ENCODE assay signal across 29 mouse cellular contexts in the genomic region with DNA sequence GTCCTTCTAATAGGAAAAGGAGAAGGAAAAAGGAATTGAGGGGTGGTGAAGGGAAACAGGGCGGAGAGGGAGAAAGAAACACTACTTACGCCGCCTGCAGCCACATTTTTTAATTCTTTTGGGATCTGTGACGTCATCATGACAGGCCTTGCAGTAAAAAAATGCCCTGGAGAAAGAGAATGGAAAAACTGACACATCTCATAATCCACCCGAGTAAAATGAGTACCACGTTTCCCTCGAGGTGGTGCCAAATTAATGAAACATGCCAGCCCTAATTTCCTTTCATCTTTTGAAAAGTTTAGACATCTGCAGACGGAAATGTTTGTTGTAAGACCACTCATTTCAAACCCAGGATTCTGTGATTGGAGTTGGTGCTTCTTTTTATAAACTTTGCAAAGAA.
DNase-seq lines count a peak whose midpoint lies in the region; ATAC-seq and TF ChIP-seq lines count a peak whose summit lies in the region.
"Had no signal": no experiment of that assay in that cellular context is flagged by ENCODE, and none has a peak within 500 bp of the region (broad histone marks: within the 10 kb centered on the region; RNA-seq: fewer than 3 reads in every experiment).

No protein-coding gene starts in this region.

- ATAC-seq in limb, embryonic 14.5 days (ENCODE audit: low FRiP score, low read depth), result no peak
- ATAC-seq: forebrain, embryonic 15.5 days; hindbrain, embryonic 16.5 days; midbrain, embryonic 15.5 days had no signal

- dilution Hi-C loops in CH12.LX (cut with MboI; ENCODE audit: extremely low pct_ligation_motif_present, extremely low pct_unique_long_range_greater_than_20kb, low sequenced_read_pairs), result no loop called here

- no peaks in the 10 kb centered on the region for H3K4me1 ChIP-seq in heart, embryonic 10.5 days
- 0 out of 4 replicates have a peak, but pooled peaks cover 0 to 2% of the 10 kb centered on the region in 2 experiments for H3K4me1 ChIP-seq in CH12.LX (ENCODE audit: control insufficient read depth in 1 of 2, insufficient read depth in 2 of 2)
- H3K4me1 ChIP-seq in limb, embryonic 14.5 days (ENCODE audit: control insufficient read depth, insufficient read depth, low read length), result peaks cover 16% of the 10 kb centered on the region; the same call in 1 of the 2 replicates
- H3K4me1 ChIP-seq: forebrain, embryonic 10.5 days; forebrain, embryonic 15.5 days; kidney, embryonic 15.5 days; midbrain, embryonic 15.5 days; neural tube, embryonic 15.5 days had no signal

- H3K9ac ChIP-seq in CH12.LX (ENCODE audit: insufficient read depth, low read depth), result no peak overlapping the region
- H3K9ac ChIP-seq in limb, embryonic 14.5 days (ENCODE audit: low read depth, low read length, severe bottlenecking), result no peak overlapping the region
- H3K9ac ChIP-seq: forebrain, embryonic 15.5 days; kidney, embryonic 15.5 days; liver, embryonic 14.5 days; midbrain, embryonic 15.5 days; neural tube, embryonic 15.5 days had no signal

- no peak for TF ChIP-seq EP300 in CH12.LX (IDR thresholded peaks at IDR 0.05; ENCODE audit: low read length)

- no peak overlapping the region for H3K27ac ChIP-seq in heart, embryonic 10.5 days
- H3K27ac ChIP-seq in CH12.LX (ENCODE audit: insufficient read depth, low read depth), result no peak overlapping the region
- H3K27ac ChIP-seq in limb, embryonic 14.5 days (replicated peaks; ENCODE audit: low read depth, low read length), result no peak overlapping the region
- H3K27ac ChIP-seq: forebrain, embryonic 10.5 days; forebrain, embryonic 15.5 days; heart, adult 2 months; kidney, embryonic 15.5 days; liver, embryonic 14.5 days; macrophage; midbrain, embryonic 15.5 days; neural tube, embryonic 15.5 days had no signal

- no peaks in the 10 kb centered on the region for H3K36me3 ChIP-seq in heart, embryonic 10.5 days
- H3K36me3 ChIP-seq in CH12.LX (replicated peaks in 1 of 2; ENCODE audit: control insufficient read depth in 1 of 2, insufficient read depth in 1 of 2, low read length in 1 of 2), result no peaks in the 10 kb centered on the region
- H3K36me3 ChIP-seq in limb, embryonic 14.5 days (ENCODE audit: control insufficient read depth, insufficient read depth, low read length), result no peaks in the 10 kb centered on the region
- H3K36me3 ChIP-seq: forebrain, embryonic 10.5 days; forebrain, embryonic 15.5 days; kidney, embryonic 15.5 days; midbrain, embryonic 15.5 days; neural tube, embryonic 15.5 days had no signal

- 76% methylated on average over 8 of the region's 8 CpGs for WGBS in heart, embryonic 10.5 days
- WGBS in limb, embryonic 14.5 days, result 20% methylated on average over 8 of the region's 8 CpGs

- H3K9me3 ChIP-seq in heart, embryonic 10.5 days, result no peaks in the 10 kb centered on the region
- no peaks in the 10 kb centered on the region for H3K9me3 ChIP-seq in CH12.LX (replicated peaks; ENCODE audit: low read length)
- no peaks in the 10 kb centered on the region for H3K9me3 ChIP-seq in limb, embryonic 14.5 days (ENCODE audit: control insufficient read depth, low read length)
- H3K9me3 ChIP-seq: forebrain, embryonic 10.5 days; forebrain, embryonic 15.5 days; kidney, embryonic 15.5 days; midbrain, embryonic 15.5 days; neural tube, embryonic 15.5 days had no signal

- peak; percentile 46 for DNase-seq in gastrocnemius, adult 18-20 months (ENCODE audit: low spot score)
- DNase-seq in gastrocnemius, adult 8-10 months (ENCODE audit: low spot score in 2 of 2), result no peak
- DNase-seq in heart, adult 9 months (ENCODE audit: low spot score in 2 of 2), result peak; percentile 17 to 39
- no peak for DNase-seq in heart, embryonic 10.5 days (ENCODE audit: low spot score)
- DNase-seq in CH12.LX (ENCODE audit: extremely low read depth), result no peak
- DNase-seq in limb, embryonic 14.5 days (ENCODE audit: low spot score), result peak; percentile 52
- DNase-seq in urinary bladder, postnatal 4 days (ENCODE audit: low spot score in 2 of 2), result no peak
- DNase-seq: adrenal gland, adult 2 months; adrenal gland, postnatal 36 days; cerebellum, adult 2 months; cerebellum, postnatal 14 days; gastrocnemius, postnatal 14 days; kidney, adult 18-20 months; kidney, postnatal 25 days; liver; lung, adult 2 months; lung, postnatal 10 days; right cerebral cortex, adult 18-20 months; thymus, adult 2 months; thymus, postnatal 36 days had no signal

- in situ Hi-C loops in CH12.LX (cut with MboI; ENCODE audit: low pct_ligation_motif_present, low pct_unique_long_range_greater_than_20kb, low sequenced_read_pairs), result no loop called here

- H3K79me2 ChIP-seq in CH12.LX (replicated peaks; ENCODE audit: control insufficient read depth, extremely low read depth, insufficient read depth, poor library complexity, severe bottlenecking), result no peaks in the 10 kb centered on the region

- H3K4me2 ChIP-seq in CH12.LX (ENCODE audit: insufficient read depth, low read depth, poor library complexity, severe bottlenecking), result no peak overlapping the region
- no peak overlapping the region for H3K4me2 ChIP-seq in limb, embryonic 14.5 days (replicated peaks; ENCODE audit: low read depth, low read length, severe bottlenecking)
- H3K4me2 ChIP-seq: forebrain, embryonic 15.5 days; kidney, embryonic 15.5 days; midbrain, embryonic 15.5 days; neural tube, embryonic 15.5 days had no signal

- TF ChIP-seq RAD21 in CH12.LX (IDR thresholded peaks at IDR 0.05; ENCODE audit: low read depth, low read length), result no peak

- no peak for TF ChIP-seq POLR2A in CH12.LX (IDR thresholded peaks at IDR 0.05; ENCODE audit: low read depth, low read length)
- no peak for TF ChIP-seq POLR2A in limb, embryonic 14.5 days (IDR thresholded peaks at IDR 0.05; ENCODE audit: borderline replicate concordance, extremely low read depth, insufficient read depth, insufficient read length)

- H3K27me3 ChIP-seq in heart, embryonic 10.5 days (ENCODE audit: insufficient read depth, poor library complexity, severe bottlenecking), result no peaks in the 10 kb centered on the region
- no peaks in the 10 kb centered on the region for H3K27me3 ChIP-seq in CH12.LX (replicated peaks)
- no peaks in the 10 kb centered on the region for H3K27me3 ChIP-seq in limb, embryonic 14.5 days (ENCODE audit: control insufficient read depth, insufficient read depth, low read length)
- H3K27me3 ChIP-seq: forebrain, embryonic 15.5 days; kidney, embryonic 15.5 days; midbrain, embryonic 15.5 days; neural tube, embryonic 15.5 days had no signal

- no peak for TF ChIP-seq CTCF in CH12.LX (conservative IDR thresholded peaks at IDR 0.05 in 1 of 2, IDR thresholded peaks at IDR 0.05 in 1 of 2; ENCODE audit: low read depth in 2 of 2, low read length in 2 of 2)

- H3K4me3 ChIP-seq in heart, embryonic 10.5 days, result no peak overlapping the region
- no peak overlapping the region for H3K4me3 ChIP-seq in CH12.LX (replicated peaks in 1 of 3; ENCODE audit: low read depth in 2 of 3, low read length in 2 of 3, poor library complexity in 1 of 3)
- no peak overlapping the region for H3K4me3 ChIP-seq in limb, embryonic 14.5 days (replicated peaks; ENCODE audit: low read length)
- H3K4me3 ChIP-seq: forebrain, embryonic 10.5 days; forebrain, embryonic 15.5 days; heart, adult 2 months; kidney, embryonic 15.5 days; midbrain, embryonic 15.5 days; neural tube, embryonic 15.5 days had no signal

TF ChIP-seq in CH12.LX, 34 proteins besides CTCF, POLR2A, EP300 and RAD21:
- TF ChIP-seq POLR2AphosphoS2 (IDR thresholded peaks at IDR 0.05; ENCODE audit: low read depth, low read length) (no peak), KAT2A (IDR thresholded peaks at IDR 0.05; ENCODE audit: insufficient replicate concordance, low read length) (no peak), USF2 (conservative IDR thresholded peaks at IDR 0.05; ENCODE audit: low read depth, low read length) (no peak), ELF1 (IDR thresholded peaks at IDR 0.05; ENCODE audit: low read depth, low read length) (no peak), ZKSCAN1 (IDR thresholded peaks at IDR 0.05; ENCODE audit: borderline replicate concordance, low read depth, low read length) (no peak), MYC (IDR thresholded peaks at IDR 0.05; ENCODE audit: low read depth, low read length) (no peak), E2F4 (IDR thresholded peaks at IDR 0.05; ENCODE audit: insufficient replicate concordance, low read depth, low read length) (no peak), ETS1 (conservative IDR thresholded peaks at IDR 0.05; ENCODE audit: low read depth, low read length) (no peak), JUN (IDR thresholded peaks at IDR 0.05; ENCODE audit: insufficient read depth, low read depth, low read length) (peak; percentile 21; the same call in 1 of the 2 replicates), JUND (conservative IDR thresholded peaks at IDR 0.05; ENCODE audit: low read depth, low read length) (0 out of 2 replicates have a peak, but pooled peaks have one; percentile 18), ZMIZ1 (IDR thresholded peaks at IDR 0.05; ENCODE audit: low read depth, low read length) (no peak)

Comparison
In these comparisons a context has a peak if more than half of its experiments do, and no peak if none do; other contexts are left out.
1. DNase-seq: peak in gastrocnemius, adult 18-20 months (single experiment), heart, adult 9 months (2 of 2) and limb, embryonic 14.5 days (single experiment); none in gastrocnemius, adult 8-10 months (0 of 2), heart, embryonic 10.5 days (single experiment), CH12.LX (single experiment) and urinary bladder, postnatal 4 days (0 of 2).